Mouse (Mus musculus) urinary bladder, postnatal 10 days (tissue): ENCODE results near the gene Psmd9.

Source experiments
- DNase-seq: peaks from one replicate; pipeline ENCODE4 v3.0.0; 2022; ENCODE audit warnings: low spot score

The Psmd9 gene

DNA sequence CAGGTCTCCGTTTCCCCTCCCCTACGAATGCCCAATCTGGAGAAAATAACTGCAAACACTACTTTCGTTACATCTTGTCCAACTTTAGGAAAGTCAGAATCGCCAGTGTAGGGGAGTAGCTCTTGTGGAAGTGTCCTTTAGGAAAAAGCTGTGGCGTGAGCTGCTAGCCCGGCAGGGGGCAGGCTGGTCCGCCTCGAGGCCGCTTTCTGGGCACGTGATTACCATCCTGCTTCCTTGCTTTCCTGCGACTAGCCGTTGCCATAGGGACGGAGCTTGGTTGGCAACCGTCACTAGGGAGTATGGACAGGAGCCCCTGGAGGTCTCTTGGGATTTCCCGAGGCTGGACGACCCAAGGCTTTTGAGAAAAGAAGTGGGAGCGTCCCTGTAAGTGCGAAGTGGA lies 82.6 kb downstream of the Psmd9 start, which contains the start of gene Wdr66:
TSS of gene Wdr66 (plus strand) at position 269 of the 400 bp plus-strand sequence.
- peak; percentile 38 for DNase-seq

DNA sequence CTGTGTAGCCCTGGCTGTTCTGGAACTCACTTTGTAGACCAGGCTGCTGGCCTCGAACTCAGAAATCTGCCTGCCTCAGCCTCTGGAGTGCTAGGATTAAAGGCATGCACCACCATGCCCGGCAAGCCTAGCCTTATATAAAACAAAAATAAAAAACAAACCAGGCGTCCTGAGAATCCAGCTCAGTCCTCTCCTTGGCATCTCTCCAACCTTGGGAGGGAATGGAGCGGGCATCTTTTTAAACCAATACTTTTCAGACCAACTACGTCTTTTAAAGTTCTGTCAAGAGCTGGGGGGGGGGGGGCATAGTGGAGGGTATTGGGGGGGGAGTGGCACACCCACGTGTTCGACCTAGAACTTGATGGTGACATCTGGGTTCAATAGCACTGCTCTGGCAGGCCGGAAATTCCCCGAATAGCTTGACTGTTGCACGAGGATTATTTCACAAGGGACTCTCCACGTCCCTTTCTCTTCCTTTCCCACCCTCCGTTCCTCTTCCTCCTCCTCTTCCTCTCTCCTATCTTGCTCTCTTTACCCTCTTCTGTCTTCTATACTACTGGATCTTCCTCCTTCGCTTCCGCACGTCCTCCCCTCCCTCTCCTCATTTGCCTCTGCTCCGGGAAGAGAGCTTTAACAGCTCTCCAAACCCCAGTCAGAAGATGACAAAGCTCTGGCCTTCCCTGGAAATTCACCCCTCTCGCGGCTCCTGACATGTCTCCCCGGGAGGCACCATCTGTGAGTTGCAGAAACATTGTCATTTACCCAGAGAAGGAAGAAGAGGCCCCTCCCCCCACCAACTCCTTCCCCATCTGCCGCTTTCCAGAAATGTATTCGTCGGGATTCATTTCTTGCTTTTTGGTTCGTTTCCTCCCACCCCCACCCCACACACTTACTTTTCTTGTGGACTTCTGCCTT lies 87.9 kb downstream of the Psmd9 start:
- no peak for DNase-seq

DNA sequence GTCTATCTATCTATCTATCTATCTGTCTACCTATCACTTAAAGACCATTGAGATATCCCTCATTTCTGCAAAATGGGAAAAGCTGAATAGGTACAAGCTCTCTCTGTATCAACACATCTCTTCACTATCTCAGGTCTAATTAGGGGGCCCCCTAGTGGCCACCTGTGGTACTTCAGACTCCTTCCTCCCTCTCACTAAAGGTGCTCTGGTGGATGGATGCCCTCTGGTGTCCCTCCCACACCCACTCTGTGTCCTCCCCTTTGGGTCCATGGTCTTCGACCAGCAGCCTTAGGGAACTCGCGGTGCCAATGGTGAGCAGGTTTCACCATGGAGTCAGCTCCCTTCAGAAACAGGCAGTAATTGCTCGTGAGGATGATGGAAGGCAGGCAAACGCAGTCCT lies 89.8 kb downstream of the Psmd9 start:
- no peak for DNase-seq

DNA sequence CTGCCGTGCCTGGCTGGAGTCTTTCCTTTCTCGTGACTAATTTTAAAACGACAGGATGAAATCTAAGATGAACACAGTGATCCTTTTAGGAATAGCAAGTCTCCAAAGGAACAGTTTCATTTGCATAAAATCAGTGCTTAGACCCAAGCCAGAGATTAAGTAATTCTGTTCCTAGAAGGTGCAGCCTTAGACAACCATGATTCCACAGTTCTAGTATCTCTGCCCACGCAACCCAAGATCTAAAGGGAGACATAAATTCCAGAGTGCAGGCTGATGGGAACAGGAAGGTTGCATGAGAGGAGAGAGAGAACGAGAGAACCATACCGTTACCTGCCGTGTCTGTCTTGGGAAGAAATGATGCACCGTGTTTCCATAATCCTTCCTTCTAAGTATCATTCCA lies 91.5 kb downstream of the Psmd9 start:
- no peak for DNase-seq

- no peak for DNase-seq
These were observed 97.7 kb downstream of the Psmd9 start for GRCm38 (mm10) chr5:123266909-123267308.

- DNase-seq: no peak
These were observed 99.6 kb downstream of the Psmd9 start for GRCm38 (mm10) chr5:123268477-123269474.

DNA sequence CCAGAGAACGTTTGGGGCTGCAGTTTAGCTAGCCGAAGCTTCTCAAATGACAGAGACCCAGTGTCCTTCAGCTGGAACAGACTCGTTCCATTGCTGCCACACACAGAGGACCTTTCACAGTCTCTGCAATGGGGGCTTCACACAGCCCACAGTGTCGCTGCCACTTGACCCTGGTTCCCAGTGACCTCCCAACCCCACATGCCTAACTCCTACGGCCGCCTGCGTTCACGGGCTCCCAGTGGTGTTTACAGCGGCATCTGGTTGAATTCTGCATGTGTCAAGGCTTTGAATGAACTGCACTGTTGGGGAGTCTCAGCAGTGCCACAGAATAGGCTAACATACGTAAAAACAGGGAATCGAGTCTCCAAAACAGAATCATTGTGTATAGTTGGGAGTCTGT lies 101.7 kb downstream of the Psmd9 start:
- no peak for DNase-seq

- no peak for DNase-seq
These were observed 103.7 kb downstream of the Psmd9 start for GRCm38 (mm10) chr5:123272927-123273326.

DNA sequence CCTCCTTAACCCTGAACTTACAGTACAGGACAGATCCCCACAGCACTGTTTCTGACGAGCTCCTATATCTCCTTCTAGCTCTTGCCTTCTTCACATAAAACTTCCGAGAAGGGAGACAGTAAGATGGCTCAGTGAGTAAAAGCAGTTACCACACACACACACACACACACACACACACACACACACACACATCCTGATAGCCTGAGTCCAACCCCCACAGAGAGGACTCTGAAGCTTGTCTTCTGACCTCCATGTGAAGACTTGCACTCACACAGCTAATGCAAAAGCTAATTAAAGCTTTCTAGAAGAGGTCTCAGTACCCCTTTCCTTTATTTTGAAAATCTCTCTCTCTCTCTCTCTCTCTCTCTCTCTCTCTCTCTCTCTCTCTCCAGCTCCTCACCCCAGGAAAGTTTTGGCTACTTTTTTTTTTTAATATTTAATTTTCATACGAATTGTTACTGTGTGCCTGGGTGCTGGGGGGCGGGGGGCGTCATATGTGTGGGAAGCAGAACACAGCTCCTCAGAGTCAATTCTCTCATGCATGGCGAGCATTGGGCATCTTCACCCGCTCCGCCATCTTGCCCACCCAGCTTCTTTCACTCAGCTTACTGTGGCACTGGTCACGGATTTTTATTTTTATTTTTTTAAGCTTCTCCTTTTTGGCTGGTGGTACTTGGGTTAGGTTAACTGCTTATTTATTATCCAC lies 107.6 kb downstream of the Psmd9 start:
- DNase-seq: no peak

GRCm38 (mm10) chr5:123277342-123277701 lies 108.1 kb downstream of the Psmd9 start:
- no peak for DNase-seq

- DNase-seq: no peak
These were observed 108.5 kb downstream of the Psmd9 start for GRCm38 (mm10) chr5:123277704-123278103.

GRCm38 (mm10) chr5:123279248-123279647 lies 110.0 kb downstream of the Psmd9 start:
- no peak for DNase-seq

GRCm38 (mm10) chr5:123281336-123282136 lies 112.3 kb downstream of the Psmd9 start:
- DNase-seq: no peak

GRCm38 (mm10) chr5:123285174-123285573 lies 116.0 kb downstream of the Psmd9 start:
- DNase-seq: no peak

- no peak for DNase-seq
These were observed 118.9 kb downstream of the Psmd9 start for GRCm38 (mm10) chr5:123288079-123288478.

- no peak for DNase-seq
These were observed 125.4 kb downstream of the Psmd9 start for GRCm38 (mm10) chr5:123294653-123295052.

GRCm38 (mm10) chr5:123296224-123296806 lies 127.1 kb downstream of the Psmd9 start:
- no peak for DNase-seq

DNA sequence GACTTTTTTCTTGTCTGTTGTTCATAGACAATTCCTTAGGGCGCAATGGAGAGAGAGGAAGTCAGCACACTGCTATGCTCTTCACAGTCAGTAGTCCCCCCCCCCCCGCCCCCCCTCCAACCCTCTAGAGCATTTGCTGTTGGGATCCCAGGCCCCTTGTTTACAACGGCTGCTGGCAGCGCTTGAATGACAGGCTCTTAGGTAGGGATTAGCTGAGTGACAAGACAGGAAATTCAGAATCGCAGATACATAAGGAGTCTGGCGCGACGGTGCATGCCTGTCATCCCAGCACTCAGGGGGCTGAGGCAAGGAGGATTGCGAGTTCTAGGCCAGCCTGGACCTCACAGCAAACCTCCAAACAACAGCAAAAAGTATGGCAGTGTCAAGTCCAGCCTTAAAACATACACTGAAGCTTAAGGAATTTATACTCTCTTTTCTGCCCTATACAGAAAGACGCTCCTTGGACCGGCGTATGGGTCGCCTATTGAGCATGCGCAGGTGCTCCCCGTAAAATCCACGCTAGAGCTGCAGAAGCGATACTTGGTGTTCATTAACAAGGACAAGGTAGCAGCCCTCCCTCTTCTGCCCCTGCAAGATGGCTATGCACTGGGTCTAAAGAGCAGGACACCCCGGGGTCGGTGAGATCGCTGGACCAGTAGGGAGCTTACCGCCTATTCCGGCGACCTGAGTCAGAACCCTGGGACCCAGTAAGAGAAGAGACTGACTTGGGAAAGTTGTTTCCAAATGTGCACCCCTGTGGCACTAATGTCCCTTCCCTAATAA lies 128.0 kb downstream of the Psmd9 start:
- DNase-seq: no peak

GRCm38 (mm10) chr5:123297830-123298229 lies 128.6 kb downstream of the Psmd9 start:
- DNase-seq: no peak

- no peak for DNase-seq
These were observed 129.3 kb downstream of the Psmd9 start for GRCm38 (mm10) chr5:123298526-123298925.
